Mouse (Mus musculus): ENCODE measurements around the gene Rcvrn. TPM values are rescaled to one million over a fixed set of nuclear protein-coding genes. Genes with fewer than 3 reads are reported as not detected.

Gene Rcvrn
- polyA plus RNA-seq, 1 experiment from 2014 or later: not detected

GRCm38 (mm10) chr11:67652194-67652892 is 42.8 kb upstream of the Rcvrn start:
- TF ChIP-seq EP300 (IDR thresholded peaks at IDR 0.05; ENCODE audit: low read depth): no peak
- TF ChIP-seq CTCF (IDR thresholded peaks at IDR 0.05; ENCODE audit: low read depth): peak; percentile 60
- no peaks in the 10 kb centered on the region for H3K9me3 ChIP-seq (ENCODE audit: low read length)
- 22% methylated on average over 14 of the region's 14 CpGs for WGBS (ENCODE audit: insufficient replicate concordance)
- no peaks in the 10 kb centered on the region for H3K36me3 ChIP-seq (replicated peaks; ENCODE audit: insufficient read depth, low read length)
- H3K27me3 ChIP-seq (ENCODE audit: insufficient read depth, low read length): no peaks in the 10 kb centered on the region
- H3K4me3 ChIP-seq (ENCODE audit: low read depth, low read length): no peak overlapping the region
- H3K9ac ChIP-seq (replicated peaks): no peak overlapping the region
- no peaks in the 10 kb centered on the region for H3K4me1 ChIP-seq (ENCODE audit: insufficient read depth)
- H3K27ac ChIP-seq (ENCODE audit: low read depth): no peak overlapping the region
- no peak overlapping the region for H3K4me2 ChIP-seq (ENCODE audit: low read depth, low read length)
- no peak for DNase-seq
- no peak for ATAC-seq

DNA sequence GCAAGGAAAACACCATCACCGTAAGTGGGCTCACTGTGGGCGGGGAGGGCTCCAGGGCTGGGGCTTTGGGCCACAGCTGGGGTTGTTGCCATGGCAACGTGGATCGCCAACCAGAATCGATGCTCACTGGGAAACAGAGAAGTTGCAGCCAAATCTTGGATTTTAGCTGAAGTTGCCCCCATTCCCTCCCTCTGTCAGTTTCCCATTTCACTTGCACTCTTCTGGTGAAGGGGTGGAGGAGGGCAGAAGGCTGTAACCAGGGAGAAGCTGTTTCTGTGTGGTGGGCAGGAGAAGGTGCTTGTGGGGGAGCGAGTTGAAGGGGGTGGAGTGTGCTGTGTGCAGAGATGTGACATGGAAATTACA is 42.3 kb upstream of the Rcvrn start:
- H3K4me1 ChIP-seq (ENCODE audit: insufficient read depth): no peaks in the 10 kb centered on the region
- DNase-seq (no peak), ATAC-seq (no peak)
- no peak for TF ChIP-seq EP300 (IDR thresholded peaks at IDR 0.05; ENCODE audit: low read depth)
- TF ChIP-seq CTCF (IDR thresholded peaks at IDR 0.05; ENCODE audit: low read depth): no peak
- no peak overlapping the region for H3K27ac ChIP-seq (ENCODE audit: low read depth)
- no peaks in the 10 kb centered on the region for H3K36me3 ChIP-seq (replicated peaks; ENCODE audit: insufficient read depth, low read length)
- no peak overlapping the region for H3K4me2 ChIP-seq (ENCODE audit: low read depth, low read length)
- no peaks in the 10 kb centered on the region for H3K9me3 ChIP-seq (ENCODE audit: low read length)
- no peak overlapping the region for H3K4me3 ChIP-seq (ENCODE audit: low read depth, low read length)
- 47% methylated on average over 6 of the region's 6 CpGs for WGBS (ENCODE audit: insufficient replicate concordance)
- no peaks in the 10 kb centered on the region for H3K27me3 ChIP-seq (ENCODE audit: insufficient read depth, low read length)
- no peak overlapping the region for H3K9ac ChIP-seq (replicated peaks)

DNA sequence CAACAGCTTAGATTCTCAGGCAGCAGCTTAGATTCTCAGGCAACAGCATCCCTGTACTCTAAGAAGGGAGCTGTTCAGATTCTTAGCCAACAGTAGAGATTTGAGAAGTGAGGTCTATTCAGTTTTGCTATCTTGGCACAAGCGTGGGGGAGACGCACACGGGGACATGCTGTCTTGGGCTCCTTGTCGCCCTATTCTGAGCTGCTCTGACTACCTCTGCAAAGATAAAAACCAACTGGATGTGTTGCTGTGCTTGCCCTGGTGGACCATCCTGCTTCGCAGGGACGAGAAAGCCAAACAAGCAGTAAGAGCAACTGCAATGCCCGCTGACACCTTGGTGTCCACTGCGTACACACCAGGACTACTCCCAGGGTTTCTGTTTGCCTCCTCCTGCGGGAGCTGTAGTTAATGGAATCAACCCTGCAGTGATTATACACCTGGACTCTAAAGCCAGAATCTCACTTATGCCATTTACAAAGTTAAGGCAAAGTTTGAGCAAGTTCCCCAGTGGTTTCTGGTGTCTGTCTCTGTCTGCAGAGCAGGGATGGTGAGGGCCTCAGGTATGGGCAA is 41.5 kb upstream of the Rcvrn start:
- TF ChIP-seq CTCF (IDR thresholded peaks at IDR 0.05; ENCODE audit: low read depth): no peak
- TF ChIP-seq EP300 (IDR thresholded peaks at IDR 0.05; ENCODE audit: low read depth): no peak
- 74% methylated on average over 9 of the region's 9 CpGs for WGBS (ENCODE audit: insufficient replicate concordance)
- H3K9ac ChIP-seq (replicated peaks): no peak overlapping the region
- no peaks in the 10 kb centered on the region for H3K4me1 ChIP-seq (ENCODE audit: insufficient read depth)
- no peaks in the 10 kb centered on the region for H3K36me3 ChIP-seq (replicated peaks; ENCODE audit: insufficient read depth, low read length)
- H3K4me2 ChIP-seq (ENCODE audit: low read depth, low read length): no peak overlapping the region
- no peak overlapping the region for H3K27ac ChIP-seq (ENCODE audit: low read depth)
- no peak overlapping the region for H3K4me3 ChIP-seq (ENCODE audit: low read depth, low read length)
- H3K27me3 ChIP-seq (ENCODE audit: insufficient read depth, low read length): no peaks in the 10 kb centered on the region
- DNase-seq (no peak), ATAC-seq (no peak)
- no peaks in the 10 kb centered on the region for H3K9me3 ChIP-seq (ENCODE audit: low read length)

GRCm38 (mm10) chr11:67654514-67654913 is 40.6 kb upstream of the Rcvrn start:
- Histone ChIP-seq H3K9me3 (ENCODE audit: low read length) (no peaks in the 10 kb centered on the region), H3K27ac (ENCODE audit: low read depth) (no peak overlapping the region), H3K4me1 (ENCODE audit: insufficient read depth) (no peaks in the 10 kb centered on the region), H3K36me3 (replicated peaks; ENCODE audit: insufficient read depth, low read length) (no peaks in the 10 kb centered on the region), H3K27me3 (ENCODE audit: insufficient read depth, low read length) (no peaks in the 10 kb centered on the region), H3K4me2 (ENCODE audit: low read depth, low read length) (no peak overlapping the region), H3K4me3 (ENCODE audit: low read depth, low read length) (no peak overlapping the region), H3K9ac (replicated peaks) (no peak overlapping the region)
- TF ChIP-seq EP300 (IDR thresholded peaks at IDR 0.05; ENCODE audit: low read depth) (no peak), CTCF (IDR thresholded peaks at IDR 0.05; ENCODE audit: low read depth) (no peak)
- 81% methylated on average over 4 of the region's 4 CpGs for WGBS (ENCODE audit: insufficient replicate concordance)
- no peak for ATAC-seq
- DNase-seq: no peak

DNA sequence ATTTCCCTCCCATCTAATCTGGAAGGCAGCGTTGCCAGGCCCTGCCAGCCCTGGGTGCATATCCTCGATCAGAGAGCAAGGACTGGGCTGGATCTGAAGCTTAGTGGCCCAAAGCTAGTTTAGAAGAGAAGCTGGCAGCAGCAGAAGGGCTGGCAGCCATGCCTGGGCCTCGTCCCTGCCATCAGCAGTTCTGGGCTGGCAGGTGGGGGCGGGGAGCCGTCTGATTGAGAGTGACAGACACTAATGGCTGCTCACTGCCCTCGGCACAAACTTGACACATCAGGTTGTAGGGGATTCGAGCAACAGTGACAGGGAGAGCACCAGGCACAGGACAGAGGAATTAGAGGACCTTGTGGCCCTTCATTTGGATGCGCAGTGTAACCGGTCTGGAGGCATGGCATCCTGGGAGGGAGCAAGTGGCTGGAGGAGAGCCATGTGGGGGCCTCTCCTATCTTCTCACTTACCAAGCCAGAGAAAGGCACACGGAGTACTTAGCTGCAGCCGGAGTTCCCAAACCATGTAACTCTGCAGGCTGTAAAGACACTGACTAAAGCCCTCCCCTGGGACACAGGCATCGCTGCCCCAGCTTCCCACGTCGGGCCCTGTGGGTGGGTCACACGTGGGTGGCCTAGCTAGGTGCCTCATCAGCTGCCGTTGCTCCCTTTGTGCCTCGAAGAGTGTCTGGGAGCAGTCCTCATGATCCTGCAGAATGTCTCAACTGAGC is 39.7 kb upstream of the Rcvrn start:
- no peak overlapping the region for H3K4me2 ChIP-seq (ENCODE audit: low read depth, low read length)
- TF ChIP-seq EP300 (IDR thresholded peaks at IDR 0.05; ENCODE audit: low read depth): no peak
- TF ChIP-seq CTCF (IDR thresholded peaks at IDR 0.05; ENCODE audit: low read depth): no peak
- ATAC-seq: no peak

GRCm38 (mm10) chr11:67656366-67656765 is 38.8 kb upstream of the Rcvrn start:
- no peak overlapping the region for H3K27ac ChIP-seq (ENCODE audit: low read depth)
- no peak overlapping the region for H3K9ac ChIP-seq (replicated peaks)
- H3K4me1 ChIP-seq (ENCODE audit: insufficient read depth): no peaks in the 10 kb centered on the region
- no peaks in the 10 kb centered on the region for H3K27me3 ChIP-seq (ENCODE audit: insufficient read depth, low read length)
- DNase-seq: no peak
- no peak overlapping the region for H3K4me3 ChIP-seq (ENCODE audit: low read depth, low read length)
- TF ChIP-seq CTCF (IDR thresholded peaks at IDR 0.05; ENCODE audit: low read depth) (no peak), EP300 (IDR thresholded peaks at IDR 0.05; ENCODE audit: low read depth) (no peak)
- no peak for ATAC-seq
- no peak overlapping the region for H3K4me2 ChIP-seq (ENCODE audit: low read depth, low read length)
- H3K36me3 ChIP-seq (replicated peaks; ENCODE audit: insufficient read depth, low read length): no peaks in the 10 kb centered on the region
- H3K9me3 ChIP-seq (ENCODE audit: low read length): no peaks in the 10 kb centered on the region
- WGBS (ENCODE audit: insufficient replicate concordance): 56% methylated on average over 7 of the region's 7 CpGs

More for the DNA sequence above, 39.7 kb upstream of the Rcvrn start:
- no peaks in the 10 kb centered on the region for H3K4me1 ChIP-seq (ENCODE audit: insufficient read depth)
- no peaks in the 10 kb centered on the region for H3K27me3 ChIP-seq (ENCODE audit: insufficient read depth, low read length)
- no peak overlapping the region for H3K27ac ChIP-seq (ENCODE audit: low read depth)
- no peak for DNase-seq
- 67% methylated on average over 17 of the region's 17 CpGs for WGBS (ENCODE audit: insufficient replicate concordance)
- no peak overlapping the region for H3K4me3 ChIP-seq (ENCODE audit: low read depth, low read length)
- H3K36me3 ChIP-seq (replicated peaks; ENCODE audit: insufficient read depth, low read length): no peaks in the 10 kb centered on the region
- no peak overlapping the region for H3K9ac ChIP-seq (replicated peaks)
- no peaks in the 10 kb centered on the region for H3K9me3 ChIP-seq (ENCODE audit: low read length)

All from liver, postnatal 0 days (tissue).